Mouse (Mus musculus) thymus, adult 2 months (tissue): Measurements from ENCODE around the gene Hspbp1.

ENCODE experiments used
- CTCF ChIP-seq: fragments of 200-500 bp; IDR thresholded peaks from 2 replicates; pipeline ENCODE4 v1.5.1; 2012; ENCODE audit warnings: mild to moderate bottlenecking, control low read depth, low read length, moderate library complexity, borderline replicate concordance; ENCODE audit not compliant: control insufficient read depth, poor library complexity, insufficient read depth; ENCODE audit errors: extremely low read depth
- POLR2A ChIP-seq: fragments of 200-500 bp; IDR thresholded peaks from 2 replicates; pipeline ENCODE4 v1.6.1; 2012; ENCODE audit warnings: mild to moderate bottlenecking, low read length, control low read depth, moderate library complexity; ENCODE audit not compliant: control insufficient read depth, poor library complexity, insufficient read depth; ENCODE audit errors: extremely low read depth

DNA sequence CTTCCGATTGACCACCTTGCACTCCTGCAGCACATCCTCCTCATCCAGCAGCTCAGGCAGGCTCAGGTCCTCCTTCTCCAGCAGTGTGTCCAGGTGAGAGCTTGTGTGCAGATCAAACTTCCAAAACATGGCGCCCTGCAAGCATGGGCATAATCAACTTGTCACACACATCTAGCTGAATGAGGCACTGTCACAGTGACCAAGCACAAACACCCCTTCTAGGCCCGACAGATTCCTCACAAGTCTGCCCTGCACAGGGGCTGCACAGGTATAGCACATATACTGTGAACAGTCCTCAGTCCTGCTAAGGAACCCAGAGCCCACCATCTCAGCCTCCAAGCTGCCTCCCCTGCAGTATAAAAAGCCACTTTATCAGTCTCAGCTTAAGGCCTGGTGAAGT lies 38.1 kb downstream of the Hspbp1 start:
- TF ChIP-seq CTCF (no peak), POLR2A (no peak)
